Mouse (Mus musculus) macrophage (primary cell): ENCODE results near the gene Aqp9. TPM values are rescaled to one million over a fixed set of nuclear protein-coding genes. Genes with fewer than 3 reads are reported as not detected.

Experiments
- H3K27ac ChIP-seq: fragments of 350-480 bp; formaldehyde crosslinking; 2 replicates; pipeline ENCODE4 v1.9.0; 2021
- H3K36me3 ChIP-seq: fragments of 350-480 bp; formaldehyde crosslinking; 2 replicates; pipeline ENCODE4 v1.9.0; 2021; ENCODE audit errors: inconsistent target
- H3K4me3 ChIP-seq: fragments of 350-480 bp; formaldehyde crosslinking; 2 replicates; pipeline ENCODE4 v1.9.0; 2021; ENCODE audit errors: inconsistent target
- H3K79me2 ChIP-seq: fragments of 350-480 bp; formaldehyde crosslinking; 2 replicates; pipeline ENCODE4 v1.9.0; 2021; ENCODE audit errors: inconsistent target
- WGBS: methylation state at CpG from one replicate; pipeline ENCODE4 v1.1.7; 2026; ENCODE audit warnings: inconsistent platforms; ENCODE audit not compliant: missing documents; 5-methylcytosine and 5-hydroxymethylcytosine counted together
- polyA plus RNA-seq: library from polyadenylated mRNA; stranded (reverse); fragments of 250-400 nt; gene quantifications from 3 replicates; pipeline ENCODE4 v1.2.4, GENCODE M21; 2018; ENCODE audit warnings: inconsistent platforms

The Aqp9 gene
- polyA plus RNA-seq, 1 experiment from 2014 or later, result 0.23 TPM

DNA sequence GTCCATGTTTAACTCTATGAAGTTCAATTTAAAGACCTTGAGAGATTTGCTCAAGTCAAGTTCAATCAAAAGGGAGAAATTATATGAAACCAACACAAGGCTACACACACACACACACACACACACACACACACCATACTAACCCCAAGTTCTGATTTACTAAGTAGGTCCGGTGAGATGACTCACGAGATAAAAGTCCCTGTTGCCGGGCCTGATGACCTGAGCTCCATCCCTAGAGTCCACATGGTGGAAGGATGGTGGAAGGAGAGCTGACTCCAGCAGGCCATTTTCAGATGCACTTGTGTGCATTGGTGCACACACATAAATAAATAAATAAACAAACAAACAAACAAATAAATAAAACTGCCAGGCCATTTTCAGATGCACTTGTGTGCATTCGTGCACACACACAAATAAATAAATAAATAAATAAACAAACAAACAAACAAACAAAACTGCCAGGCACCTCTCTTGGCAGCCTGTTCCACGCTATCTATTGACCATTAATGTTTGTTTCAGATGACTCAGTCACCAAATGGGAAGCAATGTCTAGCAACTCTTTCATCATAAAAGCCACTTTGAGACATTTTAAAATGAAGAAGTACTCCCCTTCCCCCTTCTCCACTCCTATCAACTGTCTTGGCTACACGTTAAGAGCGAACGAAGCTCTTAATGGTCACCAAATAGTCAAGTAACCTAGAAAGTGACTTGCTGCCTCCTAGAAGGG lies 6.2 kb downstream of the Aqp9 start:
- Histone ChIP-seq H3K27ac (peak overlapping the region; percentile 60), H3K79me2 (no peaks in the 10 kb centered on the region), H3K4me3 (no peak overlapping the region), H3K36me3 (no peaks in the 10 kb centered on the region)
- 26% methylated on average over 8 of the region's 8 CpGs for WGBS

DNA sequence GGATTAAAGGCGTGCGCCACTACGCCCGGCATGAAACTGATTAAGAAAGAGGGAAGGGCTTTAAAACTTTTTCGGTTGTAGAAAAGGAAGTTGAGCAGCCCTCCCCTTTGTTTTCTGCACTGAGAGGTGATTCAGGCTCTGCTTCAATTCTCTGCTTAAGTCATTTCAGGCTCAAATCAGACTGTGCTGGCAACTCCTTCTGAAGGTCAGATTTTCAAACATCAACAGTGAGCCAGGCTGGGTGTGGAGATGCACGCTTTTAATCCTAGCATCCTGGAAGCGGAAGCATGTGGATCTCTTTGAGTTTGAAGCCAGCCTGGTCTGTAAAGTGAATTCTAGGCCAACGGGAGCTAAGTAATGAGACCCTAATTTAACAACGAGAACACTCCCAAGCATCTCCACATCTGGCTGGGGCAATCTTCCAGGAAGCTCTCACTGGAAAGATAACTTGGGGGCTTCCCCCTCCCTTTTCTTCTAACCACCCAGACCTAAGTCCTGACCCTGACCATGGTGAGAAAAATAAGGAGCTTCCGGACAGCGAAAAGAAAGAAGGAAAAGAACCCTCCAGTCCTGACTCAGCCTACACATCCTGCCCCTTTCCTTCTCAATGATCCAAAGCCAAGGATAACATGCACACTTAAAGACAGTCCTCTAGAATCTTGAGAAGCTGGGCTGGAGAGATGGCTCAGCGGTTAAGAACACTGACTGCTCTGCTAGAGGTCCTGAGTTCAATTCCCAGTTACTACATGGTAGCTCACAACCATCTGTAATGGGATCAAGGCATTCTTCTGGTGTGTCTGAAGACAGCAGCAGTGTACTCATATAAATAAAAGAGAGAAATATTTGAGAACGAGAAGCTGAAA lies 7.4 kb downstream of the Aqp9 start:
- Histone ChIP-seq H3K36me3 (no peaks in the 10 kb centered on the region), H3K4me3 (no peak overlapping the region), H3K27ac (peak overlapping the region; percentile 38), H3K79me2 (no peaks in the 10 kb centered on the region)
- WGBS, result 35% methylated on average over 13 of the region's 13 CpGs

DNA sequence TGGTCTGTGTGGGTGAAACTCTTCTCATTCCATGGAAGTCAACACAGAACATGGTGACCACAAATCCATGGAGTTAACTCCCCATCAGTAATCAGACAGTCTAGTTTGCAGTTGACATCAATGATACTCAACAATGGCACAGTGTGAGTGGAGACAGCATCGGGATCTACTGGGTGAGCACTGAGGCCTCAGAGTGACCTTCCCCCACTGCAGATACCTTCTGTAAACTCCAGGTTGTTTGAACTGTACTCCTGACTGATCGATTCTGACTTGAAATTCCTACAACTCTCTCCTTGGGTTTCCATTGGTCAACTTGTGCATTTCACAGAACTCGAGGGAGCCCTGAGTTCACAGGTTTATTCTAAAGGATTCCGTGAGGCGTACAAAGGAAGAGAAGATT lies 8.8 kb downstream of the Aqp9 start:
- Histone ChIP-seq H3K79me2 (no peaks in the 10 kb centered on the region), H3K36me3 (no peaks in the 10 kb centered on the region), H3K27ac (no peak overlapping the region), H3K4me3 (no peak overlapping the region)
- WGBS, result 94% methylated on average over 5 of the region's 5 CpGs

DNA sequence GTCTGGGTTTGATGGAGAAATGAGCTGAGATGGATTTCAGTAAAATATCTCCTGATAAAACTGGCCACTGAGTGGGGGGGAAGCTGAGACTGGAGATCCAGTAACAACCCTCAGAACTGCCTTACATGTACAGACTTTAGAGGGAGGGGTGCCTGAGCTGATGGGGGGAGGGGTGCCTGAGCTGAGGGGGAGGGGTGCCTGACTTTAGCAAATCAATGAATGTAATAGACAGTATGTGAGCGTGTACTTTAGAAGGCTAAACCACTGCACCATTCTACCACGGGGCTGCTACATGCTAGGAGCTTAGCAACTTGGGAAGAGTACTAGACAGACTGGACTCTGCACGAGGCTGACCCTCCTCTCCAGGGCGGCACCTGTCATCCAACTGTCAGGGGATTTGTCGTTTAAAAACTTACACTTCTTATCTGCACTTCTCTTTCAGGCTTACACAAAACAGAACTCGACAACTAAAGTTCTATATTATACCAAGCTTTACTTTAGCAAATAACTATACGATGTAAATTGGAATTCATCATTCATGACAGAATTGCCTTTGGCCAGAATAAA lies 9.3 kb downstream of the Aqp9 start:
- Histone ChIP-seq H3K36me3 (no peaks in the 10 kb centered on the region), H3K4me3 (no peak overlapping the region), H3K27ac (no peak overlapping the region), H3K79me2 (no peaks in the 10 kb centered on the region)
- WGBS, result 90% methylated on average over 7 of the region's 7 CpGs

DNA sequence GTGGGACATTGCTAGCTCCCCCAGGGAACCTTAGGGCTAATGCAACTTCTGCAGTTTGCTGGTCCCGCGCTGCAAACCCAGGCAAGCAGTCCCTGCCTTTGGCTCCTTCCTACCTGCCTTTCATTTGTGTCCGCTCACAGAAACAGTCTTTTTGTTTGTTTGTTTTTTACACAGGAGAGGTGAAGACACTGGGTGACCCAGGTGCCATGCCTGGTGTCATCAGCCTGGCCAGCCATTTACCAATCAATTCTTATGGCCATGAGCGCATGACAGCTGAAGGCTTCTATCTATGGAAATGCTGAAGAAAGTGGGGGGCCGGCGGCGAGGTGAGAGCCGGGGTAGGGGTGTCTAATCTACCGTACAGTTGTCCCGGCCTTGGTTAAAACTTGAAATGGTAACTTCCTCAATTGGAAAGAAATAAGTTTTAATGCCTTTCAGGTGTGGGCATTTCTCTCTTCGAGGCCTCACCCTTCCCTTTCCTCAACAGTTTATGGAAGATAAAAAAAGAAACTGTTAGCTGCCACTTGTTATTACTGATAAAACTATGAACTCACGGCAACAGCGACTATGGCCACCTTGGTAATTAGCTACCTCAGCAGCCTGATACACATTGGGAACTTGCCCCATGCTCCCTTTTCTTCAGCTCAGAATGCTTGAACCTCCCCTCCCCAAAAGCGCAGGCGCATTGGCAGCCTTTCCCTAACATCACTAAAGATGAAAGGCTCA lies 10.4 kb downstream of the Aqp9 start:
- Histone ChIP-seq H3K27ac (no peak overlapping the region), H3K36me3 (no peaks in the 10 kb centered on the region), H3K79me2 (no peaks in the 10 kb centered on the region), H3K4me3 (no peak overlapping the region)
- 72% methylated on average over 15 of the region's 15 CpGs for WGBS

DNA sequence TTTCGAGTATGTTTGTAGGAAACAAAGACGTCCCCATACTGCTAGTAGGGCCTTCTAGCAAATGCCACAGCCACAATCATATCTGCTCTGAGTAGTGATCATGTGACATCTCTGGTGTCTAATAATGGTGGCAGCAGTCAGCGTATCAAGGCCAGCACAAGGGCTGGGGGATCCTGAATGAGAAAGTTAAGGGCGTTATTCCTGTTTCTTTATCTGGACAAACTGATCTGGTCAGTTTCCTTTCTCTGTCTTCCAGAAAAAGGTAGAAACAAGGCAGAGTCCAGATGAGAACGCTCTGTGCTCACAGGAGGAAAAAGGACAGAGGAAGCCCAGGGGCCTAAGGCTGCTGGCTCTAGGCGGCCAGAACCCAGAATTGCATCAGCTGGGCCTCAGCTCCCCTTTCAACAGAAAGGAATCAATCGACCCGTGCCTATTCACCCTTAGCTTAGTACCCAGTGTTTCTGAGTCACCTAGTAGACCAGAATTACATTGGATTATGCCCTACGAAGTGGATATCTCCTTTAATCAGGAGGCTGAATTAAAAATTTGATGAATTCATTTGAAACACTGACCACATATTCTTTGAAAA lies 11.9 kb downstream of the Aqp9 start:
- WGBS, result 77% methylated on average over 9 of the region's 9 CpGs
- Histone ChIP-seq H3K27ac (no peak overlapping the region), H3K4me3 (no peak overlapping the region), H3K36me3 (no peaks in the 10 kb centered on the region), H3K79me2 (no peaks in the 10 kb centered on the region)

DNA sequence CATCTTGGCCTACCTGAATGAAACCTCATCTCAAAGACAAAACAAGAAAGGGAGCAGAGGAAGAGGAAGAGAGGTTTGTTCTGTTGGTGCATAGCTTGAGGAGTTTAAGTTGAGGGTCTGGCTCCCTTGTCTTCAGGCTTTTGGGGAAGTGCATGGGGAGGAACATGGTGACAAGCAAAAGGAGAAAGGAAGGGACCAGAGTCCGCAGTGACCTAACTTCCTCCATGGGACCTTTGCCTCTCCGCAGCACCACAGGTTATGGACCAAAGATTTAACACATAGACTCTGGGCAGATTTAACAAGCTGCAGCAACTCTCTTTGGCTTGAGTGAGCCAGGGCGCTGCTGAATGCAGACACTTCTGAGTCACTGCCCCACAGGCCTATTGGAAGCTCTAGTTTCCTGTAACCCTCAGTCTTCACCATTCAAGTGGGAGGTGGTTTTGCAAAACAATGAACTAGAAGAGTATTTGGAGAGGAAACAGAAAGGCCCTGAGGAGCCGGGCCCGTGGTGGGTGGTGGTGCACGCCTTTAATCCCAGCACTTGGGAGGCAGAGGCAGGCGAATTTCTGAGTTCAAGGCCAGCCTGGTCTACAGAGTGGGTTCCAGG lies 13.0 kb downstream of the Aqp9 start:
- 35% methylated on average over 7 of the region's 7 CpGs for WGBS
- Histone ChIP-seq H3K36me3 (no peaks in the 10 kb centered on the region), H3K79me2 (no peaks in the 10 kb centered on the region), H3K4me3 (no peak overlapping the region), H3K27ac (peak overlapping the region; percentile 22)

DNA sequence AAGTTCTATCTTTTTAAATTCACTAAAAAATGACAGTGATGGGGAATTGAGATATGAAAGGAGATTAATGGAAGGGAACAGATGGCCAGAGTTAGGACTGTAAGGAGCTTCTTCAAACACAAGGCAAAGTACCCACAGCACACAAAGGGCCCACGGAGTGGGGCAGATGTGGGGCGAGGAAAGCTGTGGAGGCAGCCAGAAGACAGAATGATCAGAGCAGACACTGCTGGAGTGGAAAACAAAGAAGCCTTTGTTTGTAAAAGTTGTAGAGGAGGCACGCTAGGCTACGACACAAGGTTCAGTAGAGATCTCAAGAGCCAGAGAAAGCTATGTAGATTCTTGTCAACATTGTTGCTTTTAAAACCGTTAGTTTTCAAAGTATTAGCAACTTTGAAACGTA lies 17.1 kb downstream of the Aqp9 start:
- H3K79me2 ChIP-seq, result no peaks in the 10 kb centered on the region
- 89% methylated on average over 6 of the region's 6 CpGs for WGBS
- no peak overlapping the region for H3K27ac ChIP-seq
- H3K4me3 ChIP-seq, result no peak overlapping the region
- no peaks in the 10 kb centered on the region for H3K36me3 ChIP-seq

DNA sequence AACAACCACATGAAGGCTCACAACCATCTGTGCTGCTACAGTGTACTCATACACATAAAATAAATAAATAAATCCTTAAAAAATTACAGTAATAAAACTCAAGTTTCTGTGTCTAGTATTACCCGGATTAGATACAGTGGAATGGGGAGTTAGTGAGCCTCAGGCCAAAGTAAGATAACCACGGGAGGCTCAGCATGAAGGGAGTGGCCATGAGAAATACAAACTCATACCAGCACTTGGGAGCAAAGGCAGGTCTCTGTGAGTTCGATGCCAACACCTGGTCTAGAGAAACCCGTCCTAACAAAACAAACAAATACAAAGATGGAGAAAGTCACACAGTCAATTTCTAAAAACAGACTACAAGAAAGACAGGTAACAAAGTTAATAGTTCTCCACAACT lies 18.3 kb downstream of the Aqp9 start:
- no peaks in the 10 kb centered on the region for H3K79me2 ChIP-seq

DNA sequence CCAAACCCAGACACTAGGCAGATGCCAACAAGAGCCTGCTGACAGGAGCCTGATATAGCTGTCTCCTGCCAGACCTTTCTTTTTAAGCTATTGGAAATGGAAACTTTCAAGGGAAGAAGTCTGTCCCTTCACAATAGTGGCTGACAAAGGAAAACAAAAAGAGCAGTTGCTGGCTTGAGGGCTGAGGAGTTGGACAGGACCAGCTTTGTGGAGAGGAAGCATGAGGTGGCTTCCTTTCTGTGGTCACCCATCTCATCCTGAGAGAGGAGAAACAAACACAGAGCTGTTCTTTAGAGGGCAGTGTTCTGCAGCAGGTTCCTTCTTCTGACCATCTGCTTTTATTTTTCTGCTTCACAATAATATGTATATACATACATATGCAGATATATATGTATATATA lies 19.6 kb downstream of the Aqp9 start:
- Histone ChIP-seq H3K36me3 (no peaks in the 10 kb centered on the region), H3K79me2 (no peaks in the 10 kb centered on the region), H3K4me3 (no peak overlapping the region), H3K27ac (peak overlapping the region; percentile 47)

More for the DNA sequence above, 18.3 kb downstream of the Aqp9 start:
- 92% methylated on average over 4 of the region's 4 CpGs for WGBS
- H3K4me3 ChIP-seq, result no peak overlapping the region
- H3K27ac ChIP-seq, result no peak overlapping the region
- H3K36me3 ChIP-seq, result no peaks in the 10 kb centered on the region

DNA sequence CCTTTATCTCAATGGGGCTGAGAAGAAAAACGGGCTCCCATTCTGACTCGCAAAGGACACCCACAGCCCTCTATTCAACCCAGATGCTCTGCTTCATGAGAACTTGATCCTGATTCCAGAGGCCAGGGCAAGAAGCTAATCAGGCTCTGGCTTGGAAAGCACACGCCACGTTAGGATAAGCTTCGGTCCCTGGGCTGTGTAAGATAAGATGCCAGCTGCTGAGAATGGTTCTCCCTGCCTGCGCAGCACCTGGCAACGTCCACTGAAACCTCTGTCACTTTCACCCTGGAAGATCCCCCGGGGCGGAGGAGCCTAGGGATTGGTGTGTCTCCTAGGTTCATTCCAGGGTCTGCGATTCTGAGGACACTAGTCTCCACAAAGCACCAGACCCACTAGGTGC lies 22.3 kb downstream of the Aqp9 start:
- Histone ChIP-seq H3K36me3 (no peaks in the 10 kb centered on the region), H3K27ac (no peak overlapping the region), H3K79me2 (no peaks in the 10 kb centered on the region), H3K4me3 (no peak overlapping the region)
- over 99% methylated on average over 10 of the region's 10 CpGs for WGBS

DNA sequence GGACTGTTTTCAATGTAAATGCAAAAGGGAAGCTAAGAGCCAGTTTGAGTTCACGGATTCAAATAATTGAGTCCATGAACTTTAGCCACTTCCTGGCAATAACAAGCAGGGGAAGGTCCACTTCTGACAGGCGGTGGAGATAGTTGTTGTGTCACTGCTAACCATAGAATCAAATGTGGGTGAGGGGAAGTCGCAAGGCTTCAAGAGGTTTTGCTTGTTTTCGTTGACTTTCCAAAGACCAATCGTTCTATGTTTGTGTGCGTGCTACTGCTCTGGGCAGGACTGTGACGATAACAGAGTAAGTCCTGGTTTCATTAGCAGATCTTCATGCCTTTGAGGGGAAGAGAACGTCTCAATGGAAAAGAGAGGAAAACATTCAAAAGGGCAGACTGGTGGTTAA lies 28.3 kb downstream of the Aqp9 start:
- no peak overlapping the region for H3K4me3 ChIP-seq
- 80% methylated on average over 8 of the region's 8 CpGs for WGBS
- no peaks in the 10 kb centered on the region for H3K36me3 ChIP-seq
- H3K27ac ChIP-seq, result no peak overlapping the region
- no peaks in the 10 kb centered on the region for H3K79me2 ChIP-seq

DNA sequence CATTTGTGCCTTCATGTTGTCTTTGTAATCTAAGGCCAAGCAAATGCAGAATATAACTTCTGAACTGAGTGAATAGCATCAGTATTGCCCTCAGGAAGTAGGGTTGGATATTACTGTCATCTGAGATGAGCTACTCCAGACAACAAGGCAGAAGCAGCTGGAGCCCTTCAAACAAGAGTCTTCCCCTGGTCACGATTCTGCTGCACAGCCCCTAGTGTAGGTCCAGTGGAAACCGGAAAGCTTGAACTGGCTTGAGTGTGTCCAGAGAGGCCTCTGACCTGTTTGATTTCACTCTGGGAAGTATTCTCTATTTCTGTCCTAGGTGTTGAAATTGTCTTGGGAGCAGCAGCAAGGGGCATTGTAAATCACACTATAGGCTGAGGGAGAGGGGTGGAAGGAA lies 29.5 kb downstream of the Aqp9 start:
- Histone ChIP-seq H3K36me3 (no peaks in the 10 kb centered on the region), H3K79me2 (no peaks in the 10 kb centered on the region), H3K4me3 (no peak overlapping the region), H3K27ac (no peak overlapping the region)
- 100% methylated on average over 1 of the region's 2 CpGs for WGBS

DNA sequence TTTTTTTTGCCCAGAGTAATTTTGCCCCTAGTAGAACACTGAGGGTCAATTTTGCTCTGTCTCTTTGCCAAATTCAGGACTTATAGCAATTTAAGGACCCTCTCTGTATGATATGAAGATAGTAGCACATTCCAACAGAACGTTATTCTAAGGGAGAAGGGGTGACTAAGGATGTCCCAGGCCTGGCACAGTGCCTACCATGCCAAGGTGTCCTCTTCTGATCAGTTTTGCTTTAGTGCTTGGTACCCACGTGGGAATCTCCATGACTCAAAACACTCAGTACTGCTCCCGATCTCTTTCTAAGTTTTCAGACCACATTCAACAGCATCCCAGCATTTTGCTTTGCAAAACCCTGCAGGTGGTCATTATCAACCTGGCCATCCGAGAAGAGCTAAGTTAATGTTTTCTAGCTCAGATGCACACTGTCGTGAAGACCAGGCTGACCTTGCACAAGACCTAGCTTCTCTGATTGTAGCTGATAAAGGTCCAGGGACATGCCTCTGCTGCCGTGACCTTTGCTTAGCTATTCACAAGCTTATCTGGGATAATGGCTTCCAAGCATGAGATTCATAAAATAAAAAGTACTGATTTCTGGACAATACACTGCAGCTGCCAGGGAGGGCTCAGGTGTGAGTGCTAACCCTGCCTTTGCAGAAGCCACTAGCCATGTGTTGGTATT lies 31.1 kb downstream of the Aqp9 start:
- 97% methylated on average over 6 of the region's 6 CpGs for WGBS
- Histone ChIP-seq H3K27ac (no peak overlapping the region), H3K36me3 (no peaks in the 10 kb centered on the region), H3K79me2 (no peaks in the 10 kb centered on the region), H3K4me3 (no peak overlapping the region)
